Comparison of ENCODE assay signal across 8 mouse cellular contexts in the genomic region with DNA sequence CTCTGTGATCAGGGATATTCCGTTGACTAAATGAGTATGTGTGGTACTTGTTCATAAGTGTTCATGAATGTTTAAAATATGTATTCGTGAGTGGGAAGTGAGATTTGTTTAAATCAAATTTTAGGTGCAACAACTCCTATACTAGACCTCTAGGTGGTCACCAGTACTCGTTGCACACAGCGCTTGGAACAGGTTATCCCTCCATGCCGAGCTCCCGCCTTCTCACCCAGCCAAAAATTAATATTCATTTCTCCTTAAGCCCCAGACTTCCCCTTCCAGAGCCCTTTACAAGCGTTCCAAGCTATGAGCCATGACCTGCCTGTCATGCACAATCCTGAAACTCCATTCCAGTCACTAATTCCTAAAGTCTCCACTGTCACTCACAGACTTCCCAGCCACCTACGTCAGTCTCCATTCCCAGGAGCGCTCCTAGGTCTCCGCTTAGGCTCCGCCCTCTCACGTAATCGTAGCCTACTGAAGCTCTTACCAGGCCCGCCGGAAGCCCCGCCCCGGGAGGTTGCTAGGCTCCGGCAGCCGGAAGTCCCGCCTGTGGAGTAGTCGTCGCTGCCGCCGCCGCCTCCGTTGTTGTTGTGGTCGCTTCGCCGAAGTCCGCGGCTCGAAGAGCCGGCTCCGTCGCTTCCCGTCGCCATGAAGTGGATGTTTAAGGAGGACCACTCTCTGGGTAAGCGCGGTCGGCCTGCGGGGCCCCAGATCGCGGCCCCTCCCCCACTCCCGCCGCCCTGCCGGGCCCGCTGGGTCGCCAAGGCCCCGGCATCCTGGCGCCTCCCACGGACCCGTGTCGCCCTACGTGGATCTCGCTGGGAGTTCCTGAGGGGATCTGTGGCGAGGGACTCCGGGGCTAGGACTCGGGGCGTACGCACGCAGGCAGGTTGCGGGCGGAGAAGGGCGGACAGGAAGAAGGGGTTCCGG. TPM values are rescaled to one million over a fixed set of nuclear protein-coding genes. Genes with fewer than 3 reads are reported as not detected.
DNase-seq lines count a peak whose midpoint lies in the region; ATAC-seq lines count a peak whose summit lies in the region.

A gene (plus strand): TSS at position 533 of the 930 bp plus-strand sequence.

- peak; percentile 99 for DNase-seq in adipocyte (ENCODE audit: low spot score)
- peak; percentile 99 for DNase-seq in embryo, embryonic 10 days (ENCODE audit: low spot score)
- peak; percentile 95 for DNase-seq in gastrocnemius, postnatal 10 days
- peak; percentile 97 for DNase-seq in induced T-regulatory cell, adult 2 months (ENCODE audit: low read depth)
- DNase-seq in left cerebral cortex, adult 9 months (ENCODE audit: low spot score in 2 of 2), result peak; percentile 92 to 97
- DNase-seq in right cerebral cortex, postnatal 14 days, result peak; percentile 96
- peak; percentile 96 to 97 for DNase-seq in urinary bladder, postnatal 36 days (ENCODE audit: low spot score in 2 of 2)

- ATAC-seq in megakaryocyte progenitor cell, adult 5-6 weeks (replicated peaks; ENCODE audit: poor library complexity), result peak; percentile 91

RNA-seq across cellular contexts. Expression of the gene that starts here (rescaled TPM):
- 10 to 100 TPM; 74.8 to 81.4 TPM for total RNA-seq in gastrocnemius, postnatal 10 days (2021)
- total RNA-seq in megakaryocyte progenitor cell, adult 5-6 weeks (2015), result 42.9 and 52.3 TPM in 2 replicates
- 28.1 and 28.3 TPM in 2 replicates for total RNA-seq in megakaryocyte progenitor cell, adult 5-6 weeks (2017)

Comparison
In these comparisons a context has a peak if more than half of its experiments do, and no peak if none do; other contexts are left out.
1. Peak in every context shown above with its lines: DNase-seq and ATAC-seq.